Mouse (Mus musculus): ENCODE data around the gene F3. TPM values are rescaled to one million over a fixed set of nuclear protein-coding genes. Genes with fewer than 3 reads are reported as not detected.
"Not testable (repeated sequence)": the region's sequence is repeated elsewhere in the genome, so short reads cannot be mapped to it uniquely, and the experiment has no call there.

The F3 gene
- total RNA-seq, 2 experiments from 2014 or later: 38.7 to 39.1 TPM

- no peak for DNase-seq (ENCODE audit: low spot score in 2 of 2)
Observed at GRCm38 (mm10) chr3:121737901-121738300, 14.6 kb downstream of the F3 start.

GRCm38 (mm10) chr3:121738742-121739342 is 15.5 kb downstream of the F3 start:
- DNase-seq (ENCODE audit: low spot score in 2 of 2): no peak

GRCm38 (mm10) chr3:121739489-121740213 is 16.3 kb downstream of the F3 start:
- no peak for DNase-seq (ENCODE audit: low spot score in 2 of 2)

GRCm38 (mm10) chr3:121741186-121741848 is 18.0 kb downstream of the F3 start:
- not testable (repeated sequence) for DNase-seq (ENCODE audit: low spot score in 2 of 2)

GRCm38 (mm10) chr3:121754319-121755090 is 31.2 kb downstream of the F3 start:
- not testable (repeated sequence) for DNase-seq (ENCODE audit: low spot score in 2 of 2)

- DNase-seq (ENCODE audit: low spot score in 2 of 2): no peak
Observed at GRCm38 (mm10) chr3:121755152-121755551, 31.8 kb downstream of the F3 start.

- no peak for DNase-seq (ENCODE audit: low spot score in 2 of 2)
Observed at GRCm38 (mm10) chr3:121758373-121758772, 35.0 kb downstream of the F3 start.

GRCm38 (mm10) chr3:121762056-121762852 is 38.9 kb downstream of the F3 start:
- no peak for DNase-seq (ENCODE audit: low spot score in 2 of 2)

GRCm38 (mm10) chr3:121766048-121766447 is 42.7 kb downstream of the F3 start:
- DNase-seq (ENCODE audit: low spot score in 2 of 2): no peak

GRCm38 (mm10) chr3:121766818-121767217 is 43.5 kb downstream of the F3 start:
- no peak for DNase-seq (ENCODE audit: low spot score in 2 of 2)

- no peak for DNase-seq (ENCODE audit: low spot score in 2 of 2)
Observed at GRCm38 (mm10) chr3:121768770-121769169, 45.4 kb downstream of the F3 start.

GRCm38 (mm10) chr3:121773336-121773735 is 50.0 kb downstream of the F3 start:
- not testable (repeated sequence) for DNase-seq (ENCODE audit: low spot score in 2 of 2)

GRCm38 (mm10) chr3:121777943-121778342 is 54.6 kb downstream of the F3 start:
- DNase-seq (ENCODE audit: low spot score in 2 of 2): peak; percentile 63 to 68

GRCm38 (mm10) chr3:121783020-121783419 is 59.7 kb downstream of the F3 start:
- no peak for DNase-seq (ENCODE audit: low spot score in 2 of 2)

Other genes with a start within 250 kb of the F3 start
- under 1 TPM; 0.11 to 0.14 TPM for gene Slc44a3, start 191.1 kb upstream of the F3 start, total RNA-seq (2021)
- gene 4930432M17Rik, start 52.8 kb upstream of the F3 start, total RNA-seq (2021): not detected
- 10 to 100 TPM; 74.3 to 79.7 TPM for gene Abcd3, start 91.8 kb downstream of the F3 start, total RNA-seq (2021)
- gene Arhgap29, start 229.0 kb downstream of the F3 start, total RNA-seq (2021): 10 to 100 TPM; 19.2 to 21.1 TPM

Measured in layer of hippocampus, postnatal 10 days (tissue).